Mouse (Mus musculus) spleen, adult 2 months (tissue): ENCODE measurements at regions not wholly inside any gene's neighbourhood (a gene's known extent, or its start where the extent isn't known, plus 50 kb on each side); places are given as distances from the start of the nearest gene placed in this dataset.

Experiments used
- CTCF ChIP-seq: fragments of 200-500 bp; IDR thresholded peaks from 2 replicates; pipeline ENCODE4 v1.5.1; 2011; ENCODE audit warnings: mild to moderate bottlenecking, inconsistent platforms; ENCODE audit not compliant: insufficient read depth, insufficient read length, insufficient replicate concordance; ENCODE audit errors: extremely low read depth
- POLR2A ChIP-seq: fragments of 200-500 bp; IDR thresholded peaks from 2 replicates; pipeline ENCODE4 v1.6.1; 2011; ENCODE audit warnings: low read depth, low read length, inconsistent platforms

- TF ChIP-seq CTCF (no peak), POLR2A (no peak)
Observed at GRCm38 (mm10) chr1:185900316-185900715, 216.8 kb downstream of the Lyplal1 start.
